Mouse (Mus musculus): Measurements from ENCODE around the gene Clvs2. TPM values are rescaled to one million over a fixed set of nuclear protein-coding genes. Genes with fewer than 3 reads are reported as not detected.

Gene Clvs2
- polyA plus RNA-seq (2015; fragmentation: Nextera tagmentation; extraction: Ambion mirVana) = 23.2 and 28.5 TPM in 2 replicates

DNA sequence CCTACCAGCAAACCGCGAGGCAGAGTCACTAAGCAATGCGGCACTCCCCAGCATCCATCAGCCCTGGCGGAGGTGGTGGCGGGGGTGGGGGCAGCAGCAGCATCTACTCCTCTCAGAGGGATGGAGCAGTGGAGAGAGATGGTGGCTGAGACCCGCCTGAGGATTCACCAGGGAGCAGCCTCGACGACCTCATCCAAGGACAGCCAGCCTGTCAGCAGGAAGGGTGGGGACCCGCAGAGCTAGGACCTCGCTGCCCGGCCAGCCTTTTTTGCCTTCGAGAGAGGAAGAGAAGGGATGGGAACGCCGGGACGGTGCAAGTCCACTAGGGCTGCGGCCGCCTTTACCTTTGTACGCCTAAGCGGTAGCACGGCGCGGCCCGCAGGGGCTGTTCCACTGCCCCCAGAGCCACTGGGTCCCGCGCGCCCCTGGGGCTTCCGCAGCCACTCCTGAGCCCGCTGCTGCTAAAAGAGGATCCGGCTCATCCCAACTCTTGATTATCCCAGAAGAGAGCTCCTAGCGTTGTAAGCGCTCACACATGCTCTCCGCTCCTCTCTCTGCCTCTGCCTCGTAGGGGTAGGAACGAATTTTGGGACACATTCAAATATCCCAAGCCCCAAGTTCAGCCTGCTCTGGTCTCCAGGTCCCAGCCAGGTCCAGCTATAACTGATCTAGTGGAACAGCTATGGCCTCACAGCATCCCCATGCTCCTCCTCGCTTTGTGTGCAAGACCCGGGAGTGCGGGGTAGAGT lies at the start of gene Clvs2:
Gene Clvs2, minus strand, starts transcription at position 639 of the 749 bp plus-strand sequence.

Other genes starting within 250 kb of the Clvs2 start
- gene Sult3a2, start 161.9 kb upstream of the Clvs2 start, polyA plus RNA-seq (2015; fragmentation: Nextera tagmentation; extraction: Ambion mirVana) = not detected in 2 replicates
- gene Sult3a1, start 233.0 kb upstream of the Clvs2 start, polyA plus RNA-seq (2015; fragmentation: Nextera tagmentation; extraction: Ambion mirVana) = not detected in 2 replicates